Mouse (Mus musculus): Measurements from ENCODE around the gene Plac1. TPM values are rescaled to one million over a fixed set of nuclear protein-coding genes. Genes with fewer than 3 reads are reported as not detected.

Plac1 gene
- total and polyA plus RNA-seq, 3 experiments = not detected

GRCm38 (mm10) chrX:53139641-53140040, 100.3 kb downstream of the Plac1 start (continued):
- TF ChIP-seq ZMIZ1 (IDR thresholded peaks at IDR 0.05; ENCODE audit: low read depth, low read length) = no peak
- TF ChIP-seq SMC3 (IDR thresholded peaks at IDR 0.05; ENCODE audit: low read depth, low read length) = no peak
- TF ChIP-seq BHLHE40 (IDR thresholded peaks at IDR 0.05; ENCODE audit: borderline replicate concordance, low read depth, low read length) = no peak

DNA sequence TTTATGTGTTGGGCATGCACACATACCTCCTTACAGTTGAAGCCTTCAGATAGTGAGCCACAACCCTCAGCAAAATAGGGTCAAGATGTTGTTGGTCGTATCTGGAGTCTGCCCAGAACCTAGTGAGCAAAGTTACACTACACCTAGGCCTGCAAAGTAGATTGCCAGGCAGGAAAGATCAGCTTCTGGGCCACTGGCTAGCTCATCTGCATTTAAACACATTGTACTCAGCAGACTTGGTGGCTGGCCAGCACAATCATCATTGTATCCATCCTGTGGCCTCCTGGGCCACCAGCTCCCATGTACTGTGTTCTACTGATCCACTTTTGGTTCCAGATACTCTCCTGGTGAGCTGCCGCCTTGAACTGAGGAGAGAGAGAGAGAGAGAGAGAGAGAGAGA, 102.8 kb downstream of the Plac1 start:
- H3K4me1 ChIP-seq (ENCODE audit: control insufficient read depth in 1 of 2, insufficient read depth in 2 of 2, low read length in 2 of 2) = no peaks in the 10 kb centered on the region
- H3K27me3 ChIP-seq (ENCODE audit: control insufficient read depth in 1 of 2, insufficient read depth in 2 of 2, low read length in 2 of 2) = no peaks in the 10 kb centered on the region; a peak in 1 of 4 replicates
- DNase-seq (ENCODE audit: low read depth, low spot score) = no peak
- H3K9me3 ChIP-seq (replicated peaks; ENCODE audit: insufficient read depth, low read length) = no peaks in the 10 kb centered on the region
- H3K36me3 ChIP-seq (ENCODE audit: control insufficient read depth in 1 of 2, insufficient read depth in 2 of 2, low read length in 2 of 2) = no peaks in the 10 kb centered on the region
- H3K9ac ChIP-seq (ENCODE audit: control insufficient read depth, low read depth, low read length, poor library complexity, severe bottlenecking) = no peak overlapping the region
- H3K27ac ChIP-seq (ENCODE audit: control insufficient read depth, low read depth, low read length) = no peak overlapping the region
- no peaks in the 10 kb centered on the region for H3K79me2 ChIP-seq (ENCODE audit: control insufficient read depth, insufficient read depth, low read length, poor library complexity)
- no peak overlapping the region for H3K4me3 ChIP-seq (ENCODE audit: control insufficient read depth in 1 of 2, insufficient read depth in 1 of 2, low read depth in 2 of 2, low read length in 2 of 2)
- no peak for TF ChIP-seq TAL1 (IDR thresholded peaks at IDR 0.05; ENCODE audit: low read length)
- no peak for TF ChIP-seq ZC3H11A (IDR thresholded peaks at IDR 0.05; ENCODE audit: low read depth, low read length)
- TF ChIP-seq SIN3A (IDR thresholded peaks at IDR 0.05; ENCODE audit: low read length) = no peak

GRCm38 (mm10) chrX:53129501-53129900, 110.4 kb downstream of the Plac1 start:
- no peaks in the 10 kb centered on the region for H3K27me3 ChIP-seq (ENCODE audit: control insufficient read depth in 1 of 2, insufficient read depth in 2 of 2, low read length in 2 of 2)
- TF ChIP-seq CTCF (IDR thresholded peaks at IDR 0.05 in 2 of 3, conservative IDR thresholded peaks at IDR 0.05 in 1 of 3; ENCODE audit: control insufficient read depth in 1 of 3, insufficient read depth in 1 of 3, low read depth in 2 of 3, low read length in 3 of 3, poor library complexity in 1 of 3, severe bottlenecking in 1 of 3) (no peak), POLR2A (IDR thresholded peaks at IDR 0.05; ENCODE audit: control insufficient read depth in 1 of 2, insufficient read depth in 1 of 2, low read depth in 1 of 2, low read length in 2 of 2, poor library complexity in 1 of 2) (no peak), JUND (IDR thresholded peaks at IDR 0.05; ENCODE audit: low read depth, low read length) (no peak), E2F4 (IDR thresholded peaks at IDR 0.05; ENCODE audit: borderline replicate concordance, low read depth, low read length) (no peak), ZMIZ1 (IDR thresholded peaks at IDR 0.05; ENCODE audit: low read depth, low read length) (no peak), UBTF (IDR thresholded peaks at IDR 0.05; ENCODE audit: borderline replicate concordance, insufficient read depth, low read depth, low read length) (no peak), POLR2AphosphoS5 (IDR thresholded peaks at IDR 0.05; ENCODE audit: borderline replicate concordance, low read depth, low read length) (no peak), TCF12 (IDR thresholded peaks at IDR 0.05; ENCODE audit: low read depth, low read length) (no peak), SIN3A (IDR thresholded peaks at IDR 0.05; ENCODE audit: low read length) (no peak), RCOR1 (IDR thresholded peaks at IDR 0.05; ENCODE audit: low read depth, low read length) (no peak), USF1 (IDR thresholded peaks at IDR 0.05; ENCODE audit: low read depth, low read length) (no peak), ZKSCAN1 (IDR thresholded peaks at IDR 0.05; ENCODE audit: low read depth, low read length) (no peak), MXI1 (IDR thresholded peaks at IDR 0.05; ENCODE audit: low read depth, low read length) (no peak), SMC3 (IDR thresholded peaks at IDR 0.05; ENCODE audit: low read depth, low read length) (no peak), BHLHE40 (IDR thresholded peaks at IDR 0.05; ENCODE audit: borderline replicate concordance, low read depth, low read length) (no peak), RAD21 (IDR thresholded peaks at IDR 0.05; ENCODE audit: low read depth, low read length) (no peak), MYC (IDR thresholded peaks at IDR 0.05; ENCODE audit: low read depth, low read length) (no peak), MYB (IDR thresholded peaks at IDR 0.05; ENCODE audit: low read depth, low read length) (no peak)
- H3K9ac ChIP-seq (ENCODE audit: control insufficient read depth, low read depth, low read length, poor library complexity, severe bottlenecking) = no peak overlapping the region
- no peaks in the 10 kb centered on the region for H3K79me2 ChIP-seq (ENCODE audit: control insufficient read depth, insufficient read depth, low read length, poor library complexity)
- H3K9me3 ChIP-seq (replicated peaks; ENCODE audit: insufficient read depth, low read length) = no peaks in the 10 kb centered on the region
- no peak for DNase-seq (ENCODE audit: low read depth, low spot score)
- no peaks in the 10 kb centered on the region for H3K36me3 ChIP-seq (ENCODE audit: control insufficient read depth in 1 of 2, insufficient read depth in 2 of 2, low read length in 2 of 2)
- no peaks in the 10 kb centered on the region for H3K4me1 ChIP-seq (ENCODE audit: control insufficient read depth in 1 of 2, insufficient read depth in 2 of 2, low read length in 2 of 2)
- no peak overlapping the region for H3K4me3 ChIP-seq (ENCODE audit: control insufficient read depth in 1 of 2, insufficient read depth in 1 of 2, low read depth in 2 of 2, low read length in 2 of 2)
- no peak overlapping the region for H3K27ac ChIP-seq (ENCODE audit: control insufficient read depth, low read depth, low read length)
